Mouse (Mus musculus): ENCODE results near the gene Gm45337. TPM values are rescaled to one million over a fixed set of nuclear protein-coding genes. Genes with fewer than 3 reads are reported as not detected.

The Gm45337 gene
- total RNA-seq, 2 experiments from 2014 or later, result not detected

DNA sequence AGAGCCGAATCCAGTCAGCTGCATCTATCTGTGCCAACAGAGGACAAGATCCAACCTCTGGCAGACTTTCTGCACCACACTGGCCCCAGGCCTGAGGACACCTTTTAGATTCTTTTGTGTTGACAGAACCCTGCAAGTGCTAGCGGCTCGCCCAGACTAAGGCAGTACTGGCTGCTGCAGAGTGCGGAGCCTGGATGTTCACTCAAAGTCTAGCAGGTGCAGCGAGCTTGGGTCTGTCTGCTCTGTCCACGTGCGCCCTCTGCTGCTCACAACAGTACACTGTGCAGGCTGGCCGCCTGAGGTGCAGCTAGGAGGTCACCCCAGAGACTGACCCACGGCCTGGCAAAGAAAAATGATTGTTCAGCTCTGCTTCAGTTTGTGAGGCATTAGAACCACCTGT lies 46.6 kb downstream of the Gm45337 start:
- DNase-seq, result peak; percentile 82 to 89

DNA sequence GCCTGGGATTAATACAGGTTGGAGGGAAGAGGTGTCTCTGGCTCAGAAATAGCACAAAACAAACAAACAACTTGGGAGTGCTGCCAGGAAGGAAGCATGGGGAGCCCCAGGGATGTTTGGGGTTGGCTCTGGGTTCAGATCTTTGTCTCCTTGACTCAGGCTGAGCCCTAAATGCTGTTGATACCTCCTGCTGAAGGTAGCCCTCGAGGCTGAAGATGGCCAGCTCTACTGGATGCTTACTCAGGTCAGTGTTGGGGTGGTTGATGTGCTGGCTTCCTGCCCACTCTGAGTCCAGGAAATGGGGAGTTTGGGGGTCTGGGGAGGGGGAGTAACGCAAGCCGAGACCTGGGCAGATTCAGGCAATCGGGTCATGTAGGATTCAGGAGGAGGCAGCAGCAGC lies 47.7 kb downstream of the Gm45337 start:
- DNase-seq, result no peak

GRCm38 (mm10) chr7:142095183-142095931 lies 49.0 kb downstream of the Gm45337 start, which contains the start of gene Dusp8:
Dusp8 (minus strand) TSS chr7:142095843.
- peak; percentile 95 to 96 for DNase-seq

DNA sequence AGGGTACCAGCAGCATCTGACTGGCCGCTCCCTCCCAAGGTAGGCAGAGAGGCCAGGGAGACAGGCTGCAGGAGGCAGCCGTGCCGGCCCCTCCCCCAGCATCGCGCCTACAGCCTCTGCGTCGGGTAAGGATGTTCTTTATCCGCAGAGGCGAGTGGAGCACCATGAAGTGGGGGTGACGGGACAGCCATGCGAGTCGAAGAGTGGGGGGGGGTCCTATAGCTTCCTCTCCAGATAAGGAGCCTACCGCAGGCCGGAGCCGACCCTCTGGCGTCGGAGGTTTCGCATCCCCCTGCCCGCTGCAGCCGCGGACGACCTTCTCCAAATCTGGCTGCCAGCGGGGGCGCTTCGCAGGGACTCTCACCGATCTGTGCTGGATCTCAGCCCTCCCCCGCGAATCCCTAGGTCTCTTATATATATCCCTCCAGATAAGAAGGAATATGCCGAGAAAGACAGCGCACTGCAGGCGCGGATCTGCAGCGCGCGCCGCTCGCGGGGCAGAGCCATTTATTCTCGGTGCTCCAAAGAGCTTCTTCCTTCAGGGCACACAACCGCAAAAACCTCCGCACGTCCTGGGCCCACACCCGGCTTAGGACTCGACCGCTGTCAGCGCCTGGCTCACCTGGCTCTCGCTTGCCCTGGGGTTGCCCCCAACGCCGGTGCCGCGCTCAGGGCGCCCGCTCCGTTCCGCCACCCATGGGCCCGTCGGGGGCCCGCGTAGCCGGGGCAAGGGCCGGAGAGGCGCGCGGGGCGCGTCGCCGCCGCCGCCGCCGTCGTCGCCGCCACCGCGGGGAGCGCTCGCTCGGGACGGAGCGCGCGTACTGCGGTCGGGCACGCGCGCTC lies 49.9 kb downstream of the Gm45337 start:
- DNase-seq, result peak; percentile 40 to 69

DNA sequence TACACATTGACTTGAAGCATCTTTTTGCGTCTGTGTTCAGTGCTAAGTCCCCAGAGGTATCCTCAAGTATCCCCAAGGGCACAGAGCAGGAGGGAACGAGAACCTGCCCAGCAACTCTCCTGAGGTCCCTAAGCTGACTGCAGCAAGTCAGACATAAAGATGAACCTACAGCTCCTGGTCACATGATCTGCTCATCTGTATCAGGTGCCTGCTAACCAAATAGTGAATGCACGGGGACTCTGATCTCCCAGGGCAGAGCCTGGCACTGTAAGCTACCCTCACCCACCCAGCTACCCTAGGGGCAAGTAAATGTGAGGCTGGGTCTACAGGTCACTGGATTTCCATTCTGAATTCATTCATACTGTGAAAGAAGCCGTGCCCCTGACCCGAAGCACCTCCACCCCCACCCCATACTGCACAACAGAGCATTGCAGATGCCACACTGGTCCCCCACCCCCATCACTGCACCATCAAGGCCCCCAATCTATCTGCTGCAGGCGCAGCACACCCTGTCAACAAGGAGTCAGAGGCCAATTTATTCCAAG lies 50.6 kb downstream of the Gm45337 start:
- DNase-seq, result no peak

Other genes starting within 250 kb of the Gm45337 start
- gene Tollip, start 226.1 kb downstream of the Gm45337 start, total RNA-seq (2021), result 10 to 100 TPM; 50.9 to 54.4 TPM
- under 1 TPM; 0.15 to 0.39 TPM for gene Brsk2, start 194.9 kb downstream of the Gm45337 start, total RNA-seq (2021)
- gene Mob2, start 83.5 kb downstream of the Gm45337 start, total RNA-seq (2021), result 10 to 100 TPM; 45.7 to 51.1 TPM
- gene Dusp8, start 48.8 kb downstream of the Gm45337 start, total RNA-seq (2021), result 10 to 100 TPM; 30.7 to 36.6 TPM
- not detected for gene Gm45618, start 23.9 kb downstream of the Gm45337 start, total RNA-seq (2021)
- not detected for gene Gm39115, start 8.6 kb downstream of the Gm45337 start, total RNA-seq (2021)
- gene Gm29735, start 12.5 kb upstream of the Gm45337 start, total RNA-seq (2021), result not detected
- not detected for gene Gm4553, start 21.1 kb upstream of the Gm45337 start, total RNA-seq (2021)
- not detected for gene Krtap5-2, start 31.4 kb upstream of the Gm45337 start, total RNA-seq (2021)
- not detected for gene Gm10153, start 45.8 kb upstream of the Gm45337 start, total RNA-seq (2021)
- not detected for gene Krtap5-3, start 56.8 kb upstream of the Gm45337 start, total RNA-seq (2021)
- gene Gm7579, start 67.3 kb upstream of the Gm45337 start, total RNA-seq (2021), result not detected
- not detected for gene Krtap5-5, start 85.4 kb upstream of the Gm45337 start, total RNA-seq (2021)
- not detected for gene Gm40460, start 96.5 kb upstream of the Gm45337 start, total RNA-seq (2021)
- gene Gm2431, start 113.7 kb upstream of the Gm45337 start, total RNA-seq (2021), result not detected
- not detected for gene Gm4559, start 129.8 kb upstream of the Gm45337 start, total RNA-seq (2021)
- gene Krtap5-1, start 152.5 kb upstream of the Gm45337 start, total RNA-seq (2021), result not detected
- not detected for gene Krtap5-4, start 158.9 kb upstream of the Gm45337 start, total RNA-seq (2021)
- 1 to 10 TPM; 2.0 to 2.2 TPM for gene Ifitm10, start 229.1 kb upstream of the Gm45337 start, total RNA-seq (2021)
- 1 to 10 TPM; 2.1 to 2.2 TPM for gene Gm49369, start 238.1 kb upstream of the Gm45337 start, total RNA-seq (2021)
- 1,000 to 10,000 TPM in 1 of 2 experiments, 100 to 1,000 TPM in 1; 997 to 1,066 TPM for gene Ctsd, start 243.4 kb upstream of the Gm45337 start, total RNA-seq (2021)